Mouse (Mus musculus) megakaryocyte, adult 5-6 weeks (primary cell): ENCODE data around the gene Fnbp1. TPM values are rescaled to one million over a fixed set of nuclear protein-coding genes. Genes with fewer than 3 reads are reported as not detected.
"Not testable (repeated sequence)": the region's sequence is repeated elsewhere in the genome, so short reads cannot be mapped to it uniquely, and the experiment has no call there.

Source experiments
- ATAC-seq: 2 replicates; pipeline ENCODE4 v1.8.0; 2016; ENCODE audit warnings: mild to moderate bottlenecking, inconsistent platforms; ENCODE audit not compliant: poor library complexity, severe bottlenecking
- total RNA-seq, 2 experiments: library from RNA; stranded (forward) in 1 of 2; stranded (reverse) in 1 of 2; fragments of 153-499, 151-499 nt in 1 of 2; fragments of 221-1000, 200-1000 nt in 1 of 2; gene quantifications; 2 replicates each; pipeline versions ENCODE4 v1.2.3 to v1.2.4; 2015 to 2017

Gene Fnbp1
- total RNA-seq (2015) (62.0 and 64.1 TPM in 2 replicates), total RNA-seq (2017) (39.0 and 48.7 TPM in 2 replicates)

- peak; percentile 80 for ATAC-seq
Measured at GRCm38 (mm10) chr2:31141867-31142454, at the start of gene Fnbp1. Gene Fnbp1 (minus strand): TSS chr2:31142008.

GRCm38 (mm10) chr2:31189654-31190053 lies 47.8 kb upstream of the Fnbp1 start:
- ATAC-seq, result no peak

- no peak for ATAC-seq
Measured at GRCm38 (mm10) chr2:31188691-31189090, 46.9 kb upstream of the Fnbp1 start.

- ATAC-seq, result no peak
Measured at GRCm38 (mm10) chr2:31183830-31184229, 42.0 kb upstream of the Fnbp1 start.

GRCm38 (mm10) chr2:31182786-31183330 lies 41.0 kb upstream of the Fnbp1 start:
- no peak for ATAC-seq

GRCm38 (mm10) chr2:31180081-31180551 lies 38.3 kb upstream of the Fnbp1 start:
- no peak for ATAC-seq

GRCm38 (mm10) chr2:31179471-31179870 lies 37.7 kb upstream of the Fnbp1 start:
- ATAC-seq, result no peak

- not testable (repeated sequence) for ATAC-seq
Measured at GRCm38 (mm10) chr2:31178593-31178992, 36.8 kb upstream of the Fnbp1 start.

- no peak for ATAC-seq
Measured at GRCm38 (mm10) chr2:31173290-31173689, 31.5 kb upstream of the Fnbp1 start.

GRCm38 (mm10) chr2:31172536-31172935 lies 30.7 kb upstream of the Fnbp1 start:
- no peak for ATAC-seq

GRCm38 (mm10) chr2:31172001-31172400 lies 30.2 kb upstream of the Fnbp1 start:
- no peak; the same call in 1 of the 2 replicates for ATAC-seq

GRCm38 (mm10) chr2:31170164-31170563 lies 28.4 kb upstream of the Fnbp1 start:
- ATAC-seq, result peak; percentile 49; the same call in 1 of the 2 replicates

GRCm38 (mm10) chr2:31169001-31169400 lies 27.2 kb upstream of the Fnbp1 start:
- ATAC-seq, result no peak

- ATAC-seq, result not testable (repeated sequence)
Measured at GRCm38 (mm10) chr2:31167571-31167970, 25.8 kb upstream of the Fnbp1 start.

- no peak for ATAC-seq
Measured at GRCm38 (mm10) chr2:31165529-31165928, 23.7 kb upstream of the Fnbp1 start.

GRCm38 (mm10) chr2:31164841-31165455 lies 23.1 kb upstream of the Fnbp1 start:
- ATAC-seq, result no peak

- ATAC-seq, result no peak
Measured at GRCm38 (mm10) chr2:31163361-31164118, 21.7 kb upstream of the Fnbp1 start.

GRCm38 (mm10) chr2:31161620-31162019 lies 19.8 kb upstream of the Fnbp1 start:
- ATAC-seq, result no peak

GRCm38 (mm10) chr2:31160147-31160920 lies 18.5 kb upstream of the Fnbp1 start:
- no peak for ATAC-seq

GRCm38 (mm10) chr2:31156846-31157245 lies 15.0 kb upstream of the Fnbp1 start:
- ATAC-seq, result no peak
